Mouse (Mus musculus): ENCODE results near the gene Cct2. TPM values are rescaled to one million over a fixed set of nuclear protein-coding genes. Genes with fewer than 3 reads are reported as not detected.

Gene Cct2
- polyA plus RNA-seq, 1 experiment from 2014 or later = 220 TPM

GRCm38 (mm10) chr10:117094504-117095329 lies 31.1 kb upstream of the Cct2 start:
- no peak for ATAC-seq (ENCODE audit: low read depth)
- Histone ChIP-seq H3K4me3 (replicated peaks) (no peak overlapping the region), H3K9me3 (replicated peaks) (no peaks in the 10 kb centered on the region), H3K4me2 (no peak overlapping the region), H3K9ac (peak overlapping the region; percentile 8; the same call in 1 of the 2 replicates), H3K27me3 (no peaks in the 10 kb centered on the region), H3K36me3 (peaks cover 43% of the 10 kb centered on the region), H3K27ac (peak overlapping the region; percentile 18; the same call in 1 of the 2 replicates), H3K4me1 (replicated peaks) (peaks cover 67% of the 10 kb centered on the region)
- DNase-seq = no peak
- 77% methylated on average over 15 of the region's 15 CpGs for WGBS (ENCODE audit: insufficient replicate concordance)

- Histone ChIP-seq H3K27me3 (no peaks in the 10 kb centered on the region), H3K4me1 (replicated peaks) (peaks cover 21% of the 10 kb centered on the region), H3K36me3 (peaks cover 62% of the 10 kb centered on the region), H3K9ac (no peak overlapping the region), H3K27ac (no peak overlapping the region; the same call in 1 of the 2 replicates), H3K4me2 (no peak overlapping the region), H3K4me3 (replicated peaks) (no peak overlapping the region), H3K9me3 (replicated peaks) (no peaks in the 10 kb centered on the region)
- no peak for ATAC-seq (ENCODE audit: low read depth)
- no peak for DNase-seq
- 70% methylated on average over 4 of the region's 4 CpGs for WGBS (ENCODE audit: insufficient replicate concordance)
Observed at GRCm38 (mm10) chr10:117089628-117090027, 26.0 kb upstream of the Cct2 start.

DNA sequence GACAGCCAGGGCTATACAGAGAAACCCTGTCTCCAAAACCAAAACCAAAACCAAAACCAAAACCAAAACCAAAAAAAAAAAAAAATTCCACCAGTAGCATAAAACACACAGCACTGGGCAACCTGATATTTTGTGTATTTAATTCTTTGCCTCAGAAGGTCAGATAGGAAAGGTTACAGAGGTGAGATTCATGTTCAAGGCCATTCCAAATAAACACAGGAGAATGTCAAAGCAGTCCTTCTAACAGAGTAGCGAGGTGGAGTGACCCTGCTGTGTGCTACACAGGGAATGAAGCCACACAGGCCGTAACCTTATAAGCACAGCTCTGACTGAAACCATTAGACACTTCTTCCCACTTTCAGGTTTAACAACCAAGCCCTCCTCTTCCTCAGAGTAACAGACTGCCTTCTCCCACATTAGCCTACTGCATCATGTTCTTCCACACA lies 18.3 kb upstream of the Cct2 start:
- Histone ChIP-seq H3K27me3 (no peaks in the 10 kb centered on the region), H3K4me1 (replicated peaks) (peaks cover 11% of the 10 kb centered on the region), H3K9ac (no peak overlapping the region), H3K27ac (peak overlapping the region; percentile 39; the same call in 1 of the 2 replicates), H3K36me3 (peaks cover 84% of the 10 kb centered on the region), H3K9me3 (replicated peaks) (no peaks in the 10 kb centered on the region), H3K4me2 (no peak overlapping the region), H3K4me3 (replicated peaks) (no peak overlapping the region)
- 65% methylated on average over 2 of the region's 2 CpGs for WGBS (ENCODE audit: insufficient replicate concordance)
- ATAC-seq (ENCODE audit: low read depth) = no peak
- no peak for DNase-seq

DNA sequence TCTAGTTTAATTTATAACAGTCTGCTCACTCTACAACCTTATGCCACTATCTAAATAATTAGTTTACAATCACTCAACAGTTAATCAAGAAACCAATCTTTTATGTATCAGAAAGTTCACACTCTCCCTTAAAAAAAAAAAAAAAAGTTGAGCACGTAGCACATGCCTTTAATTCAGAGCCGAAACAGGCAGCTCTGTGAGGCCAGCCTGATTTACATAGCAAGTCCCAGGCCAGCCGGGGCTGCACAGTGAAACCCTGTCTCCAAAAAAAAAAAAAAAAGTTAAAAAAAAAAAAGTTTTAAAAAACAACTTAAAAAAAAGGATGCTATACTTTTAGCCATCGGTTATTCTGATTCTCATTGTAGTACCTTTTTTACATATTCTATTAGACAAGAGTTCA lies 17.7 kb upstream of the Cct2 start:
- Histone ChIP-seq H3K4me1 (replicated peaks) (peaks cover 11% of the 10 kb centered on the region), H3K36me3 (peaks cover 86% of the 10 kb centered on the region), H3K4me3 (replicated peaks) (no peak overlapping the region), H3K4me2 (no peak overlapping the region), H3K27me3 (no peaks in the 10 kb centered on the region), H3K9me3 (replicated peaks) (no peaks in the 10 kb centered on the region), H3K27ac (no peak overlapping the region), H3K9ac (no peak overlapping the region)
- WGBS (ENCODE audit: insufficient replicate concordance) = 87% methylated on average over 4 of the region's 4 CpGs
- ATAC-seq (ENCODE audit: low read depth) (no peak), DNase-seq (no peak)

- WGBS (ENCODE audit: insufficient replicate concordance) = 60% methylated on average over 6 of the region's 6 CpGs
- peak; percentile 75 for ATAC-seq (ENCODE audit: low read depth)
- Histone ChIP-seq H3K36me3 (peaks cover 85% of the 10 kb centered on the region), H3K4me3 (replicated peaks) (no peak overlapping the region), H3K27ac (no peak overlapping the region), H3K9me3 (replicated peaks) (no peaks in the 10 kb centered on the region), H3K9ac (no peak overlapping the region), H3K4me2 (no peak overlapping the region), H3K4me1 (replicated peaks) (peaks cover 11% of the 10 kb centered on the region), H3K27me3 (no peaks in the 10 kb centered on the region)
- peak; percentile 46 for DNase-seq
Observed at GRCm38 (mm10) chr10:117078284-117078683, 14.7 kb upstream of the Cct2 start.

DNA sequence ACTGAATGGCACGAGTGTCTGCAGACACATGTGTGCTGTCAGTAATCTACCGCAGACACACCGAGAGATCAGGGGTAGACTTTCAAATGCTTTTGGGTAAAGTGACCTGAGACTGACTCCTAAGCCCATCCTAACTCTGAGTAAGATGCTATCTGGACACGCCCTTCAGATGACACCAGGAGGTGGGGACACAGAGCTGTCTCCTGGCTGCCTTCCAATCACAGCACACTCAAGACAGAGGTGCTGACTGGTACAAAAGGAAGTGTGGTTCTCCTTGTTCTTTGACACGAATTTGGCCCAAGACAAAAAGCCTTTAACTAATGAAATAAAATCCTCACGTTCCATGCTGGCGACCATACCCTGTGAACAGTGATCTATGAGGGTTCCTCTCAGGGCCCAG lies 9.6 kb upstream of the Cct2 start:
- 87% methylated on average over 7 of the region's 7 CpGs for WGBS (ENCODE audit: insufficient replicate concordance)

DNA sequence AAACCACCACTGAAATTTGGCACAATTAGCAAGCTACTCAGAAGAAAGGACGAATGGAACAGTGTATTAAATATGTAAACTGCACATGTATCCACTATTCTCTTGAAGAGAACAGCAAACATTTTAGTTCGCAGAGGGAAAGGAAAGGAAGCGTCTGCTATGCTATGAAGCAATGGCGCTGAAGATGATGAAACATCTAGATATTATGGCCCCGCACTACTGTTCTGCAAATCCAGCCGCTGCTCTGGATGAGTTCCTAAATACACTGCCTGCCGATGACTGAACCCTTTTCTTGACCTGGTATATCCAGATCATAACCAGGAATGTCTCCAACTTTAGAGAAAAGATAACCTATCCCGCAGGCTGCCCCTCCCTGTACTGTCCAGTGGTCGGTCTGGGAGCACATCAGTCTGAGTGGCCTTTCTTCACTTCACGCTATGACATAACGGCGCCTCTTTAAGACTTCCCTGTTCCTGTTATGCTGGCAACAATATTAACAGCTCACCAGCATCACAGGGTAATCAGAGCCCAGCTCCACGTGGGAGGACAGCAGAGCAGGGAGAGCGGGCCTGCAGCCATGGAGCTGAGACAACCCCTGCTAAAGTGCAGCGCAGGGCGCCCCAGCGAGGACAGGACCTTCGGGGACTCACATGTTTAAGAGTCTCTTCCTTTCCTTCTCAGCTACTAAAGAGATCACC lies 8.7 kb upstream of the Cct2 start:
- Histone ChIP-seq H3K4me2 (no peak overlapping the region), H3K9ac (no peak overlapping the region), H3K36me3 (peaks cover 72% of the 10 kb centered on the region), H3K27me3 (no peaks in the 10 kb centered on the region), H3K27ac (no peak overlapping the region), H3K9me3 (replicated peaks) (no peaks in the 10 kb centered on the region), H3K4me1 (replicated peaks) (no peaks in the 10 kb centered on the region), H3K4me3 (replicated peaks) (no peak overlapping the region)
- 87% methylated on average over 18 of the region's 18 CpGs for WGBS (ENCODE audit: insufficient replicate concordance)
- DNase-seq (no peak), ATAC-seq (ENCODE audit: low read depth) (no peak)

More for the DNA sequence above, 9.6 kb upstream of the Cct2 start:
- peak; percentile 31; the same call in 1 of the 2 replicates for ATAC-seq (ENCODE audit: low read depth)
- Histone ChIP-seq H3K4me2 (no peak overlapping the region), H3K36me3 (peaks cover 80% of the 10 kb centered on the region), H3K27me3 (no peaks in the 10 kb centered on the region), H3K27ac (no peak overlapping the region), H3K4me3 (replicated peaks) (no peak overlapping the region), H3K4me1 (replicated peaks) (peaks cover under 1% of the 10 kb centered on the region; the same call in 1 of the 2 replicates), H3K9ac (no peak overlapping the region), H3K9me3 (replicated peaks) (no peaks in the 10 kb centered on the region)
- no peak for DNase-seq

GRCm38 (mm10) chr10:117069109-117069508 lies 5.5 kb upstream of the Cct2 start:
- no peak overlapping the region for H3K4me2 ChIP-seq
- H3K4me3 ChIP-seq (replicated peaks) = no peak overlapping the region
- ATAC-seq (ENCODE audit: low read depth) = no peak
- H3K9ac ChIP-seq = no peak overlapping the region
- DNase-seq = no peak
- H3K4me1 ChIP-seq (replicated peaks) = peaks cover 4% of the 10 kb centered on the region; the same call in 1 of the 2 replicates
- no peak overlapping the region for H3K27ac ChIP-seq
- no peaks in the 10 kb centered on the region for H3K27me3 ChIP-seq
- WGBS (ENCODE audit: insufficient replicate concordance) = 85% methylated on average over 3 of the region's 3 CpGs
- peaks cover 43% of the 10 kb centered on the region for H3K36me3 ChIP-seq
- H3K9me3 ChIP-seq (replicated peaks) = no peaks in the 10 kb centered on the region

GRCm38 (mm10) chr10:117064076-117064475 lies 462 bp upstream of the Cct2 start:
- H3K9me3 ChIP-seq (replicated peaks) = no peaks in the 10 kb centered on the region
- no peak for ATAC-seq (ENCODE audit: low read depth)
- WGBS (ENCODE audit: insufficient replicate concordance) = 4% methylated on average over 7 of the region's 7 CpGs
- peak overlapping the region; percentile 71 for H3K4me2 ChIP-seq
- H3K4me3 ChIP-seq (replicated peaks) = peak overlapping the region; percentile 94
- peak overlapping the region; percentile 58 for H3K9ac ChIP-seq
- no peak for DNase-seq
- peaks cover 39% of the 10 kb centered on the region for H3K4me1 ChIP-seq (replicated peaks)
- H3K27me3 ChIP-seq = no peaks in the 10 kb centered on the region
- H3K27ac ChIP-seq = peak overlapping the region; percentile 67
- H3K36me3 ChIP-seq = peaks cover 34% of the 10 kb centered on the region

DNA sequence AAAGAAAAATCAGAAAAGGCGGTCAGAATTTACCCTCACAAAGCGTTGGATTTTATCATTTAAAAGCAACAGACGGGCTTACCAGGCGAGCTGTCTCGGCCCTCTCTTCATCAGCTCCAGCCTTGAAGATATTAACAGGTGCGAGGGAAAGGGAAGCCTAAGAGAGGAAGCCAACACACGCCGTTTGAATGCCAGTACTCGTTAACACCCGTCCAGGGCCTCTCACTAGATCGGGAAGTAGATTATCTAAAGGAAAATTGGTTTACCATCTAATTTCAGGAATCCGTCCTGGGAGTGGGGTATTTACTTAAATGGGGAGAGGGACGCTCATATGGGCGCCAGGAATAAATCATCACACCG lies 740 bp downstream of the Cct2 start:
- H3K27me3 ChIP-seq = no peaks in the 10 kb centered on the region
- H3K9ac ChIP-seq = peak overlapping the region; percentile 87
- WGBS (ENCODE audit: insufficient replicate concordance) = under 1% methylated on average over 15 of the region's 15 CpGs
- ATAC-seq (ENCODE audit: low read depth) (peak; percentile 53), DNase-seq (no peak)
- H3K9me3 ChIP-seq (replicated peaks) = no peaks in the 10 kb centered on the region
- peaks cover 46% of the 10 kb centered on the region for H3K4me1 ChIP-seq (replicated peaks)
- peak overlapping the region; percentile 89 for H3K4me2 ChIP-seq
- peak overlapping the region; percentile 94 for H3K4me3 ChIP-seq (replicated peaks)
- H3K27ac ChIP-seq = peak overlapping the region; percentile 90
- peaks cover 43% of the 10 kb centered on the region for H3K36me3 ChIP-seq

DNA sequence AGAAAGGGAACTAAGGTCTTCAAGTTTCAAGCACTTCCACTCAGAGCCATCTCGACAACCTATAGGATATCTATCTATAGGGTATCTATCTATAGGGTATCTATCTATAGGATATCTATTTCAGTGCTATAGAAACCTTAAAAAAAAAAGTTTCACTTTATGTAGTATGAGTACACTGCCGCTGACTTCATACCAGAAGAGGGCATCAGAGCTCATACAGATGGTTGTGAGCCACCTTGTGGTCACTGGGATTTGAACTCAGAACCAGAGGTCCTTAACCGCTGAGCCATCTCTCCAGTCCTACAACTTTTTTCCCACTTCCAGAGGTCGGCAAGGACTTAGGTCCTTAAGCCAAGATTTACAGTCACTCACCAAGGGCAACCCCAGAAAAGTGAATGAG lies 7.9 kb downstream of the Cct2 start:
- H3K27ac ChIP-seq = no peak overlapping the region
- no peak overlapping the region for H3K9ac ChIP-seq
- WGBS (ENCODE audit: insufficient replicate concordance) = 84% methylated on average over 4 of the region's 4 CpGs
- no peak for ATAC-seq (ENCODE audit: low read depth)
- DNase-seq = no peak
- H3K4me1 ChIP-seq (replicated peaks) = peaks cover 22% of the 10 kb centered on the region
- H3K36me3 ChIP-seq = peaks cover 100% of the 10 kb centered on the region
- no peak overlapping the region for H3K4me2 ChIP-seq
- no peaks in the 10 kb centered on the region for H3K27me3 ChIP-seq
- no peaks in the 10 kb centered on the region for H3K9me3 ChIP-seq (replicated peaks)
- H3K4me3 ChIP-seq (replicated peaks) = no peak overlapping the region

Measured in liver, embryonic 13.5 days (tissue).